Mouse (Mus musculus) intestine, postnatal 0 days (tissue): Measurements from ENCODE around the gene Taf1c. TPM values are rescaled to one million over a fixed set of nuclear protein-coding genes. Genes with fewer than 3 reads are reported as not detected.

Experiments used
- ATAC-seq: fragments of 200-750 bp; cut with Nextera tagmentation; 2 replicates; pipeline ENCODE4 v1.8.0; 2017; ENCODE audit warnings: mild to moderate bottlenecking, moderate TSS enrichment, moderate library complexity
- H3K27ac ChIP-seq: fragments of 300-500 bp; sonication (generic); 2 replicates; pipeline ENCODE4 v1.5.1; 2014; ENCODE audit warnings: mild to moderate bottlenecking, low read depth, low read length, moderate library complexity
- H3K27me3 ChIP-seq: fragments of 300-500 bp; sonication (generic); replicated peaks from 2 replicates; pipeline ENCODE4 v1.6.1; 2014; ENCODE audit warnings: low read length, mixed read lengths; ENCODE audit not compliant: control insufficient read depth, insufficient read depth
- H3K36me3 ChIP-seq: fragments of 300-500 bp; sonication (generic); 2 replicates; pipeline ENCODE4 v1.6.1; 2014; ENCODE audit warnings: mild to moderate bottlenecking, moderate library complexity; ENCODE audit not compliant: control insufficient read depth, insufficient read depth
- H3K4me1 ChIP-seq: fragments of 300-500 bp; sonication (generic); replicated peaks from 2 replicates; pipeline ENCODE4 v1.6.1; 2014; ENCODE audit warnings: antibody characterized with exemption, low read length, mixed read lengths; ENCODE audit not compliant: control insufficient read depth, insufficient read depth
- H3K4me2 ChIP-seq: fragments of 300-500 bp; sonication (generic); replicated peaks from 2 replicates; pipeline ENCODE4 v1.6.1; 2014; ENCODE audit warnings: low read depth, mild to moderate bottlenecking, moderate library complexity
- H3K4me3 ChIP-seq: fragments of 300-500 bp; sonication (generic); 2 replicates; pipeline ENCODE4 v1.5.1; 2014; ENCODE audit warnings: low read depth, low read length
- H3K9ac ChIP-seq: fragments of 300-500 bp; sonication (generic); 2 replicates; pipeline ENCODE4 v1.6.1; 2014; ENCODE audit warnings: mild to moderate bottlenecking, low read depth, low read length
- H3K9me3 ChIP-seq: fragments of 300-500 bp; sonication (generic); 2 replicates; pipeline ENCODE4 v1.6.1; 2016; ENCODE audit warnings: mixed run types; ENCODE audit not compliant: control insufficient read depth
- CTCF ChIP-seq: sonication (generic); IDR thresholded peaks from 2 replicates; pipeline ENCODE4 v1.5.1; 2016; ENCODE audit warnings: low read depth, mild to moderate bottlenecking, control low read depth, antibody characterized with exemption, moderate library complexity
- WGBS: fragments of 180-500 bp; shearing (Covaris S2); extraction: QIAGEN DNeasy Blood & Tissue Kit; methylation state at CpG from one replicate; pipeline ENCODE4 v1.1.7; 2014; 5-methylcytosine and 5-hydroxymethylcytosine counted together
- polyA plus RNA-seq: library from polyadenylated mRNA; unstranded; fragments of >200 nt; fragmentation: Nextera tagmentation; extraction: Ambion mirVana; gene quantifications from 2 replicates; pipeline ENCODE4 v1.2.1, GENCODE M21; 2015

Gene Taf1c
- polyA plus RNA-seq, 1 experiment from 2014 or later: 5.0 TPM

GRCm38 (mm10) chr8:119642960-119643359 lies 37.9 kb upstream of the Taf1c start:
- H3K36me3 ChIP-seq: no peaks in the 10 kb centered on the region
- no peaks in the 10 kb centered on the region for H3K4me1 ChIP-seq
- no peak for ATAC-seq
- no peak overlapping the region for H3K9ac ChIP-seq
- no peak for TF ChIP-seq CTCF
- H3K4me3 ChIP-seq: no peak overlapping the region
- H3K27ac ChIP-seq: no peak overlapping the region
- no peak overlapping the region for H3K4me2 ChIP-seq
- H3K9me3 ChIP-seq: no peaks in the 10 kb centered on the region
- WGBS: 91% methylated on average over 1 of the region's 1 CpGs
- no peaks in the 10 kb centered on the region for H3K27me3 ChIP-seq

DNA sequence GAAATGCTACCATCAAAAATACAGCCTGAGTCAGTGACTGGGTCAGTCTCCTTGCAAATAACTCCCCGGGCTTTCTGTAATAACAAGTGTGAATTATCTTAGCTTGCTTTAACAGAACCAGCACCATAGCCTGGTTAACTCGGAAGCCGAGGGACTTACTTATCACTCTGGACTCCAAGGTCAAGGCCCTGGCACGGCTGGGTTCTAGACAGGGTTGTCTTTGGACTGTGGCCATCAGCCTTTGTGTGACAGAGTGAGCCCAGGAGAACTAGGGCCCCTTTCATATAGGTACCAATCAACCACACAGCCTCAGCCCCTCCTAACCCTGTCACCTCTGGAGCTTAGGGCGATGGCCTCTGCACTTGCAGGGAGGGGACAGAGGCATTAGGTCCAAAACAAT lies 36.0 kb upstream of the Taf1c start:
- 36% methylated on average over 5 of the region's 5 CpGs for WGBS
- Histone ChIP-seq H3K4me3 (no peak overlapping the region), H3K27ac (no peak overlapping the region), H3K4me1 (no peaks in the 10 kb centered on the region), H3K9ac (no peak overlapping the region), H3K27me3 (no peaks in the 10 kb centered on the region), H3K9me3 (no peaks in the 10 kb centered on the region), H3K36me3 (no peaks in the 10 kb centered on the region), H3K4me2 (no peak overlapping the region)
- no peak for ATAC-seq
- TF ChIP-seq CTCF: no peak

- no peaks in the 10 kb centered on the region; the same call in 1 of the 2 replicates for H3K27me3 ChIP-seq
- no peaks in the 10 kb centered on the region for H3K36me3 ChIP-seq
- ATAC-seq: peak; percentile 46; the same call in 1 of the 2 replicates
- no peak overlapping the region for H3K9ac ChIP-seq
- no peak for TF ChIP-seq CTCF
- H3K4me1 ChIP-seq: no peaks in the 10 kb centered on the region
- no peaks in the 10 kb centered on the region for H3K9me3 ChIP-seq
- WGBS: 21% methylated on average over 7 of the region's 7 CpGs
- H3K27ac ChIP-seq: no peak overlapping the region
- H3K4me2 ChIP-seq: 0 out of 2 replicates have a peak overlapping the region, but pooled peaks have one; percentile 21
- no peak overlapping the region for H3K4me3 ChIP-seq
Observed at GRCm38 (mm10) chr8:119639798-119640197, 34.8 kb upstream of the Taf1c start.

- 78% methylated on average over 6 of the region's 6 CpGs for whole genome bisulfite sequencing
- no peak for TF ChIP-seq CTCF
Observed at GRCm38 (mm10) chr8:119638261-119638660, 33.2 kb upstream of the Taf1c start.

DNA sequence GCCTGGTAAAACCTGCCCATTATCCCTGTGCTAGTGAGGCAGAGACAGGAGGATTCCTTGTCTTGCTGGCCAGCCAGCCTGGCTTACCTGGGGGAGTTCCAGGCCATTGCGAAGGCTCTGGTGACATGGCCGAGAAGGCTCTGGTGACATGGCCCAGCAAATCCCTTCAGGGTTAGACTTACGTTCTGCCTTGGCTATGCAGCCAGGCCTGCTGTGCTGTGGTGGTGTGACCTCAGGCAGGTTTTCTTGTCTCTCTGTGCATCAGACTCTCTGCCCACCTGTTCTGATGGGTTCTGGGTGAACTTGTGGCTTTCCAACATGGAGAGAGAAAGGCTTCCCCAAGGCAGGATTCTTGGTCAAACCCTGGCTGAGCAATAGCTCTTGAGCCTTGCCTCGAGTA lies 32.4 kb upstream of the Taf1c start:
- 89% methylated on average over 4 of the region's 4 CpGs for WGBS
- Histone ChIP-seq H3K27ac (no peak overlapping the region), H3K9me3 (no peaks in the 10 kb centered on the region), H3K9ac (no peak overlapping the region), H3K4me3 (no peak overlapping the region), H3K4me1 (no peaks in the 10 kb centered on the region), H3K36me3 (no peaks in the 10 kb centered on the region), H3K4me2 (no peak overlapping the region), H3K27me3 (peaks cover 10% of the 10 kb centered on the region; the same call in 1 of the 2 replicates)
- TF ChIP-seq CTCF: no peak
- no peak for ATAC-seq

More at GRCm38 (mm10) chr8:119638261-119638660, 33.2 kb upstream of the Taf1c start:
- H3K4me1 ChIP-seq: no peaks in the 10 kb centered on the region
- no peak overlapping the region for H3K4me2 ChIP-seq
- H3K36me3 ChIP-seq: no peaks in the 10 kb centered on the region
- no peak overlapping the region for H3K9ac ChIP-seq
- H3K27ac ChIP-seq: no peak overlapping the region
- H3K9me3 ChIP-seq: no peaks in the 10 kb centered on the region
- H3K27me3 ChIP-seq: peaks cover 10% of the 10 kb centered on the region; the same call in 1 of the 2 replicates
- ATAC-seq: no peak
- H3K4me3 ChIP-seq: no peak overlapping the region

- Histone ChIP-seq H3K4me1 (no peaks in the 10 kb centered on the region), H3K36me3 (no peaks in the 10 kb centered on the region), H3K27ac (no peak overlapping the region), H3K27me3 (peaks cover 10% of the 10 kb centered on the region; the same call in 1 of the 2 replicates), H3K4me2 (no peak overlapping the region), H3K9me3 (no peaks in the 10 kb centered on the region), H3K9ac (no peak overlapping the region), H3K4me3 (no peak overlapping the region)
- WGBS: 60% methylated on average over 7 of the region's 7 CpGs
- ATAC-seq: no peak
- TF ChIP-seq CTCF: no peak
Observed at GRCm38 (mm10) chr8:119636766-119637165, 31.7 kb upstream of the Taf1c start.

GRCm38 (mm10) chr8:119635958-119636357 lies 30.9 kb upstream of the Taf1c start:
- no peaks in the 10 kb centered on the region for H3K4me1 ChIP-seq
- peaks cover 10% of the 10 kb centered on the region; the same call in 1 of the 2 replicates for H3K27me3 ChIP-seq
- no peak for ATAC-seq
- TF ChIP-seq CTCF: no peak
- no peak overlapping the region for H3K4me3 ChIP-seq
- no peak overlapping the region for H3K4me2 ChIP-seq
- H3K27ac ChIP-seq: no peak overlapping the region
- H3K36me3 ChIP-seq: no peaks in the 10 kb centered on the region
- H3K9ac ChIP-seq: no peak overlapping the region
- H3K9me3 ChIP-seq: no peaks in the 10 kb centered on the region
- WGBS: 46% methylated on average over 2 of the region's 2 CpGs
